Mouse (Mus musculus) hindbrain, embryonic 13.5 days (tissue): ENCODE measurements around the gene Cog4. TPM values are rescaled to one million over a fixed set of nuclear protein-coding genes. Genes with fewer than 3 reads are reported as not detected.
"Not testable (repeated sequence)": the region's sequence is repeated elsewhere in the genome, so short reads cannot be mapped to it uniquely, and the experiment has no call there.

Source experiments
- ATAC-seq: fragments of 200-750 bp; cut with Nextera tagmentation; 2 replicates; pipeline ENCODE4 v1.8.0; 2017; ENCODE audit warnings: moderate TSS enrichment; ENCODE audit not compliant: low FRiP score
- H3K27ac ChIP-seq: fragments of 300-500 bp; sonication (generic); 2 replicates; pipeline ENCODE4 v1.5.1; 2015; ENCODE audit warnings: inconsistent platforms, mild to moderate bottlenecking, moderate library complexity
- H3K27me3 ChIP-seq: fragments of 300-500 bp; sonication (generic); 2 replicates; pipeline ENCODE4 v1.6.1; 2015; ENCODE audit warnings: mild to moderate bottlenecking, inconsistent platforms
- H3K36me3 ChIP-seq: fragments of 300-500 bp; sonication (generic); 2 replicates; pipeline ENCODE4 v1.6.1; 2015; ENCODE audit warnings: mild to moderate bottlenecking, inconsistent platforms
- H3K4me1 ChIP-seq: fragments of 300-500 bp; sonication (generic); replicated peaks from 2 replicates; pipeline ENCODE4 v1.6.1; 2015; ENCODE audit warnings: inconsistent platforms
- H3K4me2 ChIP-seq: fragments of 300-500 bp; sonication (generic); 2 replicates; pipeline ENCODE4 v1.6.1; 2015; ENCODE audit warnings: inconsistent platforms, mild to moderate bottlenecking, moderate library complexity
- H3K4me3 ChIP-seq: fragments of 300-500 bp; sonication (generic); 2 replicates; pipeline ENCODE4 v1.5.1; 2015; ENCODE audit warnings: mild to moderate bottlenecking, inconsistent platforms
- H3K9ac ChIP-seq: fragments of 300-500 bp; sonication (generic); 2 replicates; pipeline ENCODE4 v1.6.1; 2015; ENCODE audit warnings: mild to moderate bottlenecking, inconsistent platforms
- H3K9me3 ChIP-seq: fragments of 300-500 bp; sonication (generic); 2 replicates; pipeline ENCODE4 v1.6.1; 2016; ENCODE audit warnings: inconsistent platforms
- WGBS: fragments of 180-500 bp; shearing (Covaris S2); methylation state at CpG from one replicate; pipeline ENCODE4 v1.1.7; 2015; 5-methylcytosine and 5-hydroxymethylcytosine counted together
- polyA plus RNA-seq: library from polyadenylated mRNA; unstranded; fragments of >200 nt; fragmentation: Nextera tagmentation; extraction: Ambion mirVana; gene quantifications from 2 replicates; pipeline ENCODE4 v1.2.1, GENCODE M21; 2015

The Cog4 gene
- polyA plus RNA-seq, 1 experiment from 2014 or later = 71.9 TPM

- Histone ChIP-seq H3K9ac (no peak overlapping the region), H3K36me3 (peaks cover 46% of the 10 kb centered on the region), H3K4me1 (peaks cover 28% of the 10 kb centered on the region), H3K4me3 (peak overlapping the region; percentile 93; the same call in 1 of the 2 replicates), H3K27ac (no peak overlapping the region), H3K27me3 (no peaks in the 10 kb centered on the region), H3K4me2 (peak overlapping the region; percentile 83), H3K9me3 (no peaks in the 10 kb centered on the region)
- ATAC-seq = no peak
- WGBS = 83% methylated on average over 3 of the region's 3 CpGs
These were observed 1.5 kb upstream of the Cog4 start for GRCm38 (mm10) chr8:110844941-110845340.

- WGBS = 14% methylated on average over 17 of the region's 17 CpGs
- Histone ChIP-seq H3K9ac (peak overlapping the region; percentile 97), H3K4me1 (peaks cover 28% of the 10 kb centered on the region), H3K27ac (peak overlapping the region; percentile 90), H3K36me3 (peaks cover 46% of the 10 kb centered on the region), H3K4me3 (peak overlapping the region; percentile 93), H3K9me3 (no peaks in the 10 kb centered on the region), H3K27me3 (no peaks in the 10 kb centered on the region), H3K4me2 (peak overlapping the region; percentile 83)
- ATAC-seq = no peak
These were observed 487 bp upstream of the Cog4 start for GRCm38 (mm10) chr8:110845821-110846404.

GRCm38 (mm10) chr8:110847171-110847549, 760 bp downstream of the Cog4 start:
- peak overlapping the region; percentile 93 for H3K4me3 ChIP-seq
- peak overlapping the region; percentile 97 for H3K9ac ChIP-seq
- 2% methylated on average over 13 of the region's 13 CpGs for WGBS
- H3K4me2 ChIP-seq = peak overlapping the region; percentile 83
- no peaks in the 10 kb centered on the region for H3K9me3 ChIP-seq
- H3K27me3 ChIP-seq = no peaks in the 10 kb centered on the region
- ATAC-seq = peak; percentile 43; the same call in 1 of the 2 replicates
- peaks cover 48% of the 10 kb centered on the region for H3K36me3 ChIP-seq
- peaks cover 28% of the 10 kb centered on the region for H3K4me1 ChIP-seq
- peak overlapping the region; percentile 90 for H3K27ac ChIP-seq

DNA sequence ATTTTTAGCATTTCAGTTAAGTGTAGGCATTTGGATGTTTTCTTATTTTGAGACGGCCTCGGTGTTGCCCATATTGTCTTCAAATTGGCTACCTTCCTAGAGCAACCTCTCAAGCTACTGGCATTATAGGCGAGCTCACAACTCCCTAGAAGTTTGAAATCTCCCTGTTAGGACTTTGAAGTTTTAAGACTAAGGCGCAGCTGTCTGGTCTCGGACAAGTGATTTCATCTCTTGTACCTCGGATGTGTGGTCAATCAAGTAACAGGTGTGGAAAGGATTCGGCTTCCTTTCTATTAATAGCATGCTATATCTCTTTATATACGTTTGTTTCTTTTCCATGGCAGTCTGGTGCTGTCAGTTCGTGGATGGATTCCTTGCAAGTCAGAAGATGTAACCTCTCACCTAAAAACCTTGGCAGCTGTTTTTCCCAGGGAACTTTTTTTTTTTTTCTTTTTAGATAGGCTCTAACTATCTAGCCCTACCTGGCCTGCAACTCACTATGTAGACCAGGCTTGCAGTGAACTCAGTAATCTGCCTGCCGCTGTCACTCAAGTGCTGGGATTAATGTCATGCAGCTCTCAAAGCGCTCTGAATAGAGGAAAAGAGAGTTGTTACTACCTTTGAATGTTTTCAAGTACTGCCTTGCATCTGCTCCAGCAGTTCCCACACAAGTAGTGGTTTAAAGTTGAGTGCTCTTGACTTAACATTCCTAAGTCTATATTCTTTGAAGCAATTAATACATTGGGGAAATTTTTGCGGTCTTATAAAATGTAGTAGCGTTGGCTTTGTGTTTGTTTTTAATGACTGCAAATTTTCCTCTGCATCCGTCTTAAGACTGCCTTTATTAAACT, 1.5 kb downstream of the Cog4 start:
- no peaks in the 10 kb centered on the region for H3K9me3 ChIP-seq
- H3K36me3 ChIP-seq = peaks cover 48% of the 10 kb centered on the region
- peak overlapping the region; percentile 93 for H3K4me3 ChIP-seq
- ATAC-seq = no peak
- no peak overlapping the region for H3K27ac ChIP-seq
- 65% methylated on average over 14 of the region's 14 CpGs for WGBS
- peak overlapping the region; percentile 83 for H3K4me2 ChIP-seq
- peak overlapping the region; percentile 97 for H3K9ac ChIP-seq
- no peaks in the 10 kb centered on the region for H3K27me3 ChIP-seq
- H3K4me1 ChIP-seq = peaks cover 28% of the 10 kb centered on the region

DNA sequence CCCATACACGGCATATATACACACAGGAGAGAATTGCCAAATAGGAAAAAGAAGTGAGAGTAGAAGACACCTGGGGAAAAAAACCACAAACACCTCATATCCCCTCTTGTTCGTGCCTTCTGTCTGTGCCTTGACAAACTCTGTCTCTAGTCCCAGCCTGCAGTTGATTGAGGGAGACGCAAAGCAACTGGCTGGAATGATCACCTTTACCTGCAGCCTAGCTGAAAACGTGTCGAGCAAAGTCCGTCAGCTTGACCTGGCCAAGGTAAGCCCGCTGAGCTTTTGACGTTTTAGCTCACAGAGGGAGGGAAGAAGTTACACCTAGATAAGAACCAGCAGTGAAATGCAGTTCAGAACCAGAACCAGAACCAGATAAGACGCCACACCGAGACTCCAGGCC, 4.8 kb downstream of the Cog4 start:
- Histone ChIP-seq H3K4me1 (peaks cover 10% of the 10 kb centered on the region), H3K27me3 (no peaks in the 10 kb centered on the region), H3K27ac (no peak overlapping the region), H3K36me3 (peaks cover 66% of the 10 kb centered on the region), H3K4me2 (no peak overlapping the region), H3K9me3 (no peaks in the 10 kb centered on the region), H3K9ac (no peak overlapping the region), H3K4me3 (no peak overlapping the region)
- WGBS = 95% methylated on average over 10 of the region's 10 CpGs
- ATAC-seq = no peak

DNA sequence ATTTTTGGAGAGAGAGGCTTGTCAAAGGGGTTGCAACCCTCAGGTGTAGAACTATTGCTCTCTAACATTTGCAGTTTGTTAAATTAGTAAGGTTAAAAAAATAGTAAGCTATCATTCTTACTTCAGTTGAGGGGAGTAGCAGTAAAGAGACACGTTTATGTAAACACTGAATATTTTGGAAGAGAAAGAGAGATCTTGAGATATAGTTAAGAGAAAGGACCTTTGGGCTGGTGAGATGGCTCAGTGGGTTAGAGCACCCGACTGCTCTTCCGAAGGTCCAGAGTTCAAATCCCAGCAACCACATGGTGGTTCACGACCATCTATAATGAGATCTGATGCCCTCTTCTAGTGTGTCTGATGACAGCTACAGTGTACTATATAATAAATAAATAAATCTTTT, 9.7 kb downstream of the Cog4 start:
- H3K27me3 ChIP-seq, ATAC-seq, H3K9me3 ChIP-seq, H3K4me2 ChIP-seq, H3K4me1 ChIP-seq, H3K4me3 ChIP-seq, H3K9ac ChIP-seq, H3K27ac ChIP-seq: not testable (repeated sequence)
- H3K36me3 ChIP-seq = peaks cover 97% of the 10 kb centered on the region
- WGBS = 98% methylated on average over 4 of the region's 4 CpGs

DNA sequence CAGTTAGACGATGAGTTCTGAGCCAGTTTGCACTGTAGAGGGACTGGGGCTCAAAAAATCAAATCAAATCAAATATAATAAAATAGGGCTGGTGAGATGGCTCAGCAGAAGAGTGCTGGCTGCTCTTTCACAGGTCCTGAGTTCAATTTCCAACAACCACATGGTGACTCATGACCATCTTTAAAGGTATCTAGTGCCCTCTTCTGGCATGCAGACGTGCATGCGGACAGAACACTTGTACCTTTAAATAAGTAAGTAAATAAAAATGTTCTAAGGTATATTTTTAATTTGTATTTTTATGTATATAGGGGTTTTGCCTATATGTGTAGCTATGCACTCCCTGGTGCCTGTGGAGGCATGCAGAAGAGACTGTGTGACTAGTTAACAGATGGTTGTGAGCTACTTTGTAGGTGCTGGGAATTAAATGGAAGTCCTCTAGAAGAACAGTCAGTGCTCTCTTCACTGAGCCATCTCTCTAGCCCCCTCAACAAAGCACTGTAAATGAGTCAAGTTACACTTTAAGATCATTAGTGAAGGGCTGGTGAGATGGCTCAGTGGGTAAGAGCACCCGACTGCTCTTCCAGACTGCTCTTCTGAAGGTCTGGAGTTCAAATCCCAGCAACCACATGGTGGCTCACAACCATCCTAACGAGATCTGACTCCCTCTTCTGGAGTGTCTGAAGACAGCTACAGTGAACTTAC, 10.5 kb downstream of the Cog4 start:
- Histone ChIP-seq H3K27ac (no peak overlapping the region), H3K4me2 (no peak overlapping the region), H3K4me1 (no peaks in the 10 kb centered on the region), H3K36me3 (peaks cover 95% of the 10 kb centered on the region), H3K9me3 (no peaks in the 10 kb centered on the region), H3K9ac (no peak overlapping the region), H3K27me3 (no peaks in the 10 kb centered on the region), H3K4me3 (no peak overlapping the region)
- 88% methylated on average over 5 of the region's 5 CpGs for WGBS
- no peak for ATAC-seq

DNA sequence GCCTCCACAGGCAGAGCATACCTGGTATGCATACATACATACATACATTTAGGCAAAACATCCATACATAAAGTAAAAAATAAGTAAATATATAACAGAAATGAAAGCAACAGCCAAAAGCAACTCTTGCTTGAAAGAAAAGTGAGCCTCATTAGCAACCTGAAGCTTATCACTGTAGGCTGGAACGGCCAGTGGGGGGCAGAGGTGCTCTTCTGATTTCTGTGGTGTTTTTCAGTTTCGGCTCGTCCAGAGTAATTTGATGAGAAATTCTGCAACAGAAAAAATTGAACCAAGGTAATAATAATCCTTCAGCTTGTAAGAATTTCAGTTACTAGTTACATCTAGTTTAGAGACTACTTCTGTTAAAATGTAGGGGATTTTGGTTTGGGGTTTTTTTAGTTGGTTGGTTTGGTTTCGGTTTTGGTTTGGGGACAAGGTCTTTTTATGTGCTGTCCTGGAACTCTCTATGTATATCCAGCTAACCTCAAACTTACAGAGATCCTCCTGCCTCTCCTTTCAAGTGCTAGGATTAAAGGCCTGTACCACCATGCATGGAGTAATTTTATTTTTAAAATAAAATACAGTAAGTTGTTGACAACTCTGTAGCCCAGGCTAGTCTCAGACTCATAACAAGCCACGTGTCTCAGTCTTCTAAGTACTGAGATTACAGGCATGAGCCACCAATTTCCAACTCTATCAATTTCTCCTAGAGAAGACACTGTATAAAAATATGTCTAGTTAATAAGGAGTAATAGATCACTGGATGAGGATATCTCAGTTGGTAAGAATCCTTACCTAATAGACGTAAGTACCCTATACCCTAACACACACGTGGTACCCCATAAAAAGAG, 13.5 kb downstream of the Cog4 start:
- Histone ChIP-seq H3K4me1 (no peaks in the 10 kb centered on the region), H3K4me3 (no peak overlapping the region), H3K36me3 (peaks cover 95% of the 10 kb centered on the region), H3K27ac (no peak overlapping the region), H3K27me3 (no peaks in the 10 kb centered on the region), H3K4me2 (no peak overlapping the region), H3K9ac (no peak overlapping the region), H3K9me3 (no peaks in the 10 kb centered on the region)
- 85% methylated on average over 7 of the region's 7 CpGs for WGBS
- no peak for ATAC-seq

DNA sequence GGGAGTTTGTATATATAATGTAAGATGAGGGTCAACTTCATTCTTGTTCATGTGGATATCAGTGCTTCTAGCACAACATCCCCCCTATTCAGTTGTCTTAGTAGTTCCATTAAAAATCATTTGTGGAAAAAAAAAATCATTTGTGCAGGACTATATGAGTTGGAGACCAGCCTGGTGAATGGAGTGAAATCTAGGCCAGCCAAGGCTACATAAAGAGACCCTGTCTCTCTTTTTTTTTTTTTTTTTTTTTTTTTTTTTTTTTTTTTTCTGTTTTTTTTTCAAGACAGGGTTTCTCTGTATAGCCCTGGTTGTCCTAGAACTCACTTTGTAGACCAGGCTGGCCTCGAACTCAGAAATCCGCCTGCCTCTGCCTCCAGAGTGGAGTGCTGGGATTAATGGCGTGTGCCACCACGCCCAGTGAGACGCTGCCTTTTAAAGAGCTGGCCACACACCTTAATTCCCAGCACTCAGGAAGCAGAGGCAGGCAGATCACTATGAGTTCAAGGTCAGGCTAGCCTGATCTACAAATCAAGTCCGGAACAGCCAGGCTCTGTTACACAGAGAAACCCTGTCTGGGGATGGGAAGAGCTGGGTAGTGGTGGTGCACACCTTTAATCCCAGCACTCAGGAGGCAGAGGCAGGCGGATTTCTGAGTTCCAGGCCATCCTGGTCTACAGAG, 15.1 kb downstream of the Cog4 start:
- peaks cover 94% of the 10 kb centered on the region for H3K36me3 ChIP-seq
- H3K27me3 ChIP-seq, ATAC-seq, H3K27ac ChIP-seq, H3K4me1 ChIP-seq, H3K4me2 ChIP-seq, H3K4me3 ChIP-seq, H3K9ac ChIP-seq, H3K9me3 ChIP-seq: not testable (repeated sequence)
- 98% methylated on average over 7 of the region's 7 CpGs for WGBS

- ATAC-seq = no peak
- H3K9ac ChIP-seq = no peak overlapping the region
- H3K36me3 ChIP-seq = peaks cover 97% of the 10 kb centered on the region
- H3K4me2 ChIP-seq = no peak overlapping the region
- 97% methylated on average over 2 of the region's 2 CpGs for WGBS
- no peak overlapping the region for H3K4me3 ChIP-seq
- H3K27me3 ChIP-seq = no peaks in the 10 kb centered on the region
- no peaks in the 10 kb centered on the region for H3K4me1 ChIP-seq
- H3K9me3 ChIP-seq = no peaks in the 10 kb centered on the region
- no peak overlapping the region for H3K27ac ChIP-seq
These were observed 24.1 kb downstream of the Cog4 start for GRCm38 (mm10) chr8:110870501-110870900.

DNA sequence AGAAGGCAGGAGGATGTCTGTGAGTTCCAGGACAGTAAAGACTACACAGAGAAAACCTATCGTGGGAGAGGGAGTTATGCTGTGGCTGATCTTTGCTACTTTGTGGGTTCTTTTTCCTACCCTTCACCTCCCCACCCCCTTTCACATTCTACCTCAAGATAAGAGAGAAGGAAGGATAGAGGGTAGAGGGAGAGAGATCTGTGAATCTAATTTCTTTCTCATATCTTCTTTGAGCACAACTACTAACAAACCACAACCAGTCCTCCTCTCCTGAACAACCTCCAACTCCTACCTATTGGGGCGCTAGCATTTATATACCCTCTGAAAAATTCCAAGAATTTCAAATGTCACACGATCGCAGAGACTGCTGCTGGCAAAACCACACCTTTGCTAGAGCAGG, 31.5 kb downstream of the Cog4 start:
- Histone ChIP-seq H3K4me3 (no peak overlapping the region), H3K9ac (no peak overlapping the region), H3K27me3 (no peaks in the 10 kb centered on the region), H3K9me3 (no peaks in the 10 kb centered on the region), H3K36me3 (peaks cover 97% of the 10 kb centered on the region), H3K27ac (no peak overlapping the region), H3K4me2 (no peak overlapping the region), H3K4me1 (no peaks in the 10 kb centered on the region)
- no peak for ATAC-seq
- 93% methylated on average over 4 of the region's 4 CpGs for WGBS
